Mouse (Mus musculus): ENCODE measurements at regions not wholly inside any gene's neighbourhood (a gene's known extent, or its start where the extent isn't known, plus 50 kb on each side); places are given as distances from the start of the nearest gene placed in this dataset.

GRCm38 (mm10) chr17:85823036-85823435 lies 135.0 kb upstream of the Six2 start:
- Histone ChIP-seq H3K4me2 (ENCODE audit: low read length) (peak overlapping the region; percentile 33), H3K4me1 (ENCODE audit: control insufficient read depth, insufficient read depth, low read depth, low read length) (peaks cover 2% of the 10 kb centered on the region; the same call in 1 of the 2 replicates), H3K27ac (ENCODE audit: low read depth, low read length) (no peak overlapping the region), H3K36me3 (ENCODE audit: control insufficient read depth, insufficient read depth, low read length) (no peaks in the 10 kb centered on the region), H3K9me3 (ENCODE audit: control insufficient read depth, low read length) (no peaks in the 10 kb centered on the region), H3K4me3 (ENCODE audit: low read length) (no peak overlapping the region), H3K27me3 (replicated peaks; ENCODE audit: control insufficient read depth, insufficient read depth, low read length) (no peaks in the 10 kb centered on the region), H3K9ac (ENCODE audit: low read depth, low read length) (no peak overlapping the region)
- ATAC-seq: peak; percentile 45; the same call in 1 of the 2 replicates
- WGBS: 63% methylated on average over 19 of the region's 19 CpGs

DNA sequence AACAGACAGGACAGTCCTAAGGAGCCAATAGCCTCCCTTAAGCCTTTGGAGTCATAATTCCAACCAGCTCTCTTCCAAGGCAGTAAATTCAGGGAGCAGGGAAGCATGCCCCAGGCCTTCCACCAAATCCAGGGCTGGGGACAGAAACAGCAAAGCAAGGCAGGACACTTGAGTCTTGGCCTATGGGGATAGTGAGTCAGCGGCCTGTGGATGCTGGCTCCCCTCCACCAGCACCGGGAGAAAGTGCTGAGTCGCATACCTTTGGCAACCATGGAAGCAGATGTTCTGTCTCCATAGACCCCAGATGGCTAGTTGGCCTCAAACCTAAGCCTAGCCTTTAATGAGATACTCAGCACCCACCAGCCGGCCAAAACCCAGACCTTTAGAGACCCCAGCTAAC lies 133.8 kb upstream of the Six2 start:
- no peak for ATAC-seq
- Histone ChIP-seq H3K4me3 (ENCODE audit: low read length) (no peak overlapping the region), H3K27me3 (replicated peaks; ENCODE audit: control insufficient read depth, insufficient read depth, low read length) (no peaks in the 10 kb centered on the region), H3K4me2 (ENCODE audit: low read length) (no peak overlapping the region), H3K27ac (ENCODE audit: low read depth, low read length) (no peak overlapping the region), H3K4me1 (ENCODE audit: control insufficient read depth, insufficient read depth, low read depth, low read length) (peaks cover 2% of the 10 kb centered on the region; the same call in 1 of the 2 replicates), H3K36me3 (ENCODE audit: control insufficient read depth, insufficient read depth, low read length) (no peaks in the 10 kb centered on the region), H3K9ac (ENCODE audit: low read depth, low read length) (no peak overlapping the region), H3K9me3 (ENCODE audit: control insufficient read depth, low read length) (no peaks in the 10 kb centered on the region)
- WGBS: 66% methylated on average over 4 of the region's 4 CpGs

- no peaks in the 10 kb centered on the region for H3K9me3 ChIP-seq (ENCODE audit: control insufficient read depth, low read length)
- H3K36me3 ChIP-seq (ENCODE audit: control insufficient read depth, insufficient read depth, low read length): no peaks in the 10 kb centered on the region
- no peak overlapping the region for H3K27ac ChIP-seq (ENCODE audit: low read depth, low read length)
- H3K4me1 ChIP-seq (ENCODE audit: control insufficient read depth, insufficient read depth, low read depth, low read length): peaks cover 2% of the 10 kb centered on the region; the same call in 1 of the 2 replicates
- no peak overlapping the region for H3K9ac ChIP-seq (ENCODE audit: low read depth, low read length)
- H3K27me3 ChIP-seq (replicated peaks; ENCODE audit: control insufficient read depth, insufficient read depth, low read length): no peaks in the 10 kb centered on the region
- no peak overlapping the region for H3K4me2 ChIP-seq (ENCODE audit: low read length)
- 65% methylated on average over 17 of the region's 17 CpGs for WGBS
- H3K4me3 ChIP-seq (ENCODE audit: low read length): no peak overlapping the region
- no peak for ATAC-seq
Observed at GRCm38 (mm10) chr17:85818098-85818855, 130.2 kb upstream of the Six2 start.

- WGBS: 89% methylated on average over 8 of the region's 8 CpGs
- Histone ChIP-seq H3K9ac (ENCODE audit: low read depth, low read length) (no peak overlapping the region), H3K27me3 (replicated peaks; ENCODE audit: control insufficient read depth, insufficient read depth, low read length) (no peaks in the 10 kb centered on the region), H3K4me1 (ENCODE audit: control insufficient read depth, insufficient read depth, low read depth, low read length) (no peaks in the 10 kb centered on the region; the same call in 1 of the 2 replicates), H3K4me2 (ENCODE audit: low read length) (no peak overlapping the region), H3K27ac (ENCODE audit: low read depth, low read length) (no peak overlapping the region), H3K4me3 (ENCODE audit: low read length) (no peak overlapping the region), H3K9me3 (ENCODE audit: control insufficient read depth, low read length) (no peaks in the 10 kb centered on the region), H3K36me3 (ENCODE audit: control insufficient read depth, insufficient read depth, low read length) (no peaks in the 10 kb centered on the region)
- ATAC-seq: no peak
Observed at GRCm38 (mm10) chr17:85816521-85816920, 128.4 kb upstream of the Six2 start.

- H3K4me3 ChIP-seq (ENCODE audit: low read length): no peak overlapping the region
- ATAC-seq: no peak
Observed at GRCm38 (mm10) chr17:85816056-85816455, 128.0 kb upstream of the Six2 start.

GRCm38 (mm10) chr17:85808580-85808979 lies 120.5 kb upstream of the Six2 start:
- no peak overlapping the region for H3K9ac ChIP-seq (ENCODE audit: low read depth, low read length)
- H3K4me1 ChIP-seq (ENCODE audit: control insufficient read depth, insufficient read depth, low read depth, low read length): no peaks in the 10 kb centered on the region
- H3K27me3 ChIP-seq (replicated peaks; ENCODE audit: control insufficient read depth, insufficient read depth, low read length): peaks cover 4% of the 10 kb centered on the region
- WGBS: 62% methylated on average over 5 of the region's 5 CpGs
- no peak overlapping the region for H3K27ac ChIP-seq (ENCODE audit: low read depth, low read length)
- no peaks in the 10 kb centered on the region for H3K36me3 ChIP-seq (ENCODE audit: control insufficient read depth, insufficient read depth, low read length)
- no peak overlapping the region for H3K4me3 ChIP-seq (ENCODE audit: low read length)
- H3K4me2 ChIP-seq (ENCODE audit: low read length): no peak overlapping the region
- no peak for ATAC-seq
- no peaks in the 10 kb centered on the region for H3K9me3 ChIP-seq (ENCODE audit: control insufficient read depth, low read length)

More at GRCm38 (mm10) chr17:85816056-85816455, 128.0 kb upstream of the Six2 start:
- Histone ChIP-seq H3K27me3 (replicated peaks; ENCODE audit: control insufficient read depth, insufficient read depth, low read length) (no peaks in the 10 kb centered on the region), H3K9me3 (ENCODE audit: control insufficient read depth, low read length) (no peaks in the 10 kb centered on the region), H3K9ac (ENCODE audit: low read depth, low read length) (no peak overlapping the region), H3K4me1 (ENCODE audit: control insufficient read depth, insufficient read depth, low read depth, low read length) (no peaks in the 10 kb centered on the region; the same call in 1 of the 2 replicates), H3K27ac (ENCODE audit: low read depth, low read length) (no peak overlapping the region), H3K36me3 (ENCODE audit: control insufficient read depth, insufficient read depth, low read length) (no peaks in the 10 kb centered on the region), H3K4me2 (ENCODE audit: low read length) (no peak overlapping the region)
- WGBS: 90% methylated on average over 8 of the region's 8 CpGs

GRCm38 (mm10) chr17:85805726-85806359 lies 117.8 kb upstream of the Six2 start:
- Histone ChIP-seq H3K27me3 (replicated peaks; ENCODE audit: control insufficient read depth, insufficient read depth, low read length) (peaks cover 26% of the 10 kb centered on the region), H3K27ac (ENCODE audit: low read depth, low read length) (no peak overlapping the region), H3K9me3 (ENCODE audit: control insufficient read depth, low read length) (no peaks in the 10 kb centered on the region), H3K4me2 (ENCODE audit: low read length) (no peak overlapping the region), H3K9ac (ENCODE audit: low read depth, low read length) (no peak overlapping the region), H3K4me1 (ENCODE audit: control insufficient read depth, insufficient read depth, low read depth, low read length) (peaks cover under 1% of the 10 kb centered on the region; the same call in 1 of the 2 replicates), H3K4me3 (ENCODE audit: low read length) (no peak overlapping the region), H3K36me3 (ENCODE audit: control insufficient read depth, insufficient read depth, low read length) (no peaks in the 10 kb centered on the region)
- WGBS: 32% methylated on average over 13 of the region's 13 CpGs
- ATAC-seq: no peak

DNA sequence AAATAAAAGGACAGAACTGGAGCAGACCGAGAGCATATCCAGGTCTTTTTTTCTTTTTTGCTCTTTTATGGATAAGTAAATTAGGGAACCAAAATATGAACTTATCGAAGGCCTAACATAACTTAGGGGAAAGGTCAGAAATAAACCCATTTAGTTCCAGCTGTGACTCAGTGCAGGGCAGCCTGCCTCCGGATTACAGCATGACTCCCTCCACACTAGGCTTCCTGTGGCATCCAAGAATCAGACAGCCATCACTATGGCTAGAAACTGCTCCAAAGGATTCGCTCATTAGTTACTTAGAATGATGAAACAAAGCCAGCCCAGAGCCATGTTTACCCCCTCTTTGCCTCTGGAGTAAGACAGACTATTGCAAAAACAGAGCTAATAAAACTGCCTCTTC lies 116.6 kb upstream of the Six2 start:
- no peaks in the 10 kb centered on the region for H3K9me3 ChIP-seq (ENCODE audit: control insufficient read depth, low read length)
- no peaks in the 10 kb centered on the region for H3K36me3 ChIP-seq (ENCODE audit: control insufficient read depth, insufficient read depth, low read length)
- no peak overlapping the region for H3K27ac ChIP-seq (ENCODE audit: low read depth, low read length)
- H3K27me3 ChIP-seq (replicated peaks; ENCODE audit: control insufficient read depth, insufficient read depth, low read length): peaks cover 29% of the 10 kb centered on the region
- H3K9ac ChIP-seq (ENCODE audit: low read depth, low read length): no peak overlapping the region
- H3K4me3 ChIP-seq (ENCODE audit: low read length): no peak overlapping the region
- ATAC-seq: no peak
- peaks cover 12% of the 10 kb centered on the region for H3K4me1 ChIP-seq (ENCODE audit: control insufficient read depth, insufficient read depth, low read depth, low read length)
- H3K4me2 ChIP-seq (ENCODE audit: low read length): no peak overlapping the region
- 49% methylated on average over 4 of the region's 4 CpGs for WGBS

- Histone ChIP-seq H3K27ac (ENCODE audit: low read depth, low read length) (no peak overlapping the region), H3K4me3 (ENCODE audit: low read length) (no peak overlapping the region), H3K36me3 (ENCODE audit: control insufficient read depth, insufficient read depth, low read length) (no peaks in the 10 kb centered on the region), H3K9ac (ENCODE audit: low read depth, low read length) (no peak overlapping the region), H3K27me3 (replicated peaks; ENCODE audit: control insufficient read depth, insufficient read depth, low read length) (peaks cover 41% of the 10 kb centered on the region), H3K4me1 (ENCODE audit: control insufficient read depth, insufficient read depth, low read depth, low read length) (peaks cover 14% of the 10 kb centered on the region), H3K9me3 (ENCODE audit: control insufficient read depth, low read length) (no peaks in the 10 kb centered on the region), H3K4me2 (ENCODE audit: low read length) (no peak overlapping the region)
- 88% methylated on average over 8 of the region's 8 CpGs for WGBS
- ATAC-seq: no peak
Observed at GRCm38 (mm10) chr17:85801734-85802133, 113.7 kb upstream of the Six2 start.

Measured in hindbrain, embryonic 16.5 days (tissue).